Mouse (Mus musculus): ENCODE data around the gene Krtap19-1. TPM values are rescaled to one million over a fixed set of nuclear protein-coding genes. Genes with fewer than 3 reads are reported as not detected.

Krtap19-1 gene
- not detected for total RNA-seq (2021)
- long read RNA-seq, experiment 1, result 0 reads
- long read RNA-seq, experiment 2, result 0 reads

DNA sequence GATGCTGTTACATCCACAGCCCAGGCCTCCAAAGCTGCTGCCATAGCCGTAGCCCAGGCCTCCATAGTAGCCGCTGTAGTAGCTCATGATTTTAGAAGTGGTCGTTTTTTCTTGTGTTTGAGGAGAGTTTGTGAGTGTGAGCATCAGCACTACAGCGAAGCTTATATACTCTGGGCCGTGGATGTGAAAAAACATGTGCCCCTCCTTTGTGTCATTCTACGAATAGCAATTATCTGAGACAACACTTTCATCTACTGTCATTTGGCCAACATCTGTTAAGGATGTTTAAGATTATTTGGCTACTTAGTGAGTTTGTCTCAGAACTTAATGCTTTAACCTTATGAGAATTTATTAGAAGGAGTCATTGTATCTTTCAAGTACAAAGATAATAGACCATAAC is at the start of gene Krtap19-1:
Gene Krtap19-1, minus strand, starts transcription at position 101 of the 400 bp plus-strand sequence.
- no peak for DNase-seq (ENCODE audit: low spot score in 2 of 2)
- intact Hi-C loops (cut with DNase I), result no loop called here

DNA sequence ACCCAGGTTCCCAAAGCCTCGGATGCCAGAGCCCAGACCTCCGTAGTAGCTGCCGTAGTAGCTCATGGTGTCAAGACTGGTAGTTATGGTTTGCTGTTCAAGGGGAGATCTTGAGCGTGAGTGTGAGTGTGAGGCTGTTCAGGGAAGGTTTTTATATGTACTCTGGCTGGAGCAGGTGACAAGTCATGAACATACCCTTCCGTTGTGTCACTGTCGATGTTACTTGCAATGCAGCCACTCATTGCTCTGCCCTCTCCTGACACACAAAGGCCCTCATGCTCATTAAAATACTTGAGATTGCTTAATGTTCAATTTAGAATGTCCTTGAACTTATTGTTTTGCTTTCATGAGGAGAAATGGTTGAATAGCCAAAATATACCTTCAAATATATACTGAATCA is 27.1 kb upstream of the Krtap19-1 start, which contains the start of gene Krtap19-5:
Gene Krtap19-5, minus strand, starts transcription at position 101 of the 400 bp plus-strand sequence.
- no peak for DNase-seq (ENCODE audit: low spot score in 2 of 2)
- intact Hi-C loops (cut with DNase I), result no loop called here

DNA sequence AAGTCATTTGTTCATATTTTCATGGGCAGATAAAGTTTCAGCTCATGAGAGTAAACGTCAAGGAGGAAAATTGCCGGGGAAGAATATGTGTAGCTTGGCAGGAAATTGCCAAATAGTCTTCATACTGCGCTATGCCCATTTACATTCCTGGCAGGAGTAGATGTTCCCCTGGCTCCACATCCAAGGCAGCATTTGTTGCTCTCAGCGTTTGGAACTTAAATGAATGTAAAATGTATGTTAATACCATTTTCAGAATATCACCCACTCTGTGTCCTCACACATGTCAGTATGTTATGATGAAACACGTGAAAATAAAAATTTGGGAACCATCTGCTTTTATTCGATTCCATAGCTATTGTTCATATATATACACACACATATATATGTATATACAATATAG is 17.7 kb upstream of the Krtap19-1 start:
- intact Hi-C loops (cut with DNase I), result no loop called here

DNA sequence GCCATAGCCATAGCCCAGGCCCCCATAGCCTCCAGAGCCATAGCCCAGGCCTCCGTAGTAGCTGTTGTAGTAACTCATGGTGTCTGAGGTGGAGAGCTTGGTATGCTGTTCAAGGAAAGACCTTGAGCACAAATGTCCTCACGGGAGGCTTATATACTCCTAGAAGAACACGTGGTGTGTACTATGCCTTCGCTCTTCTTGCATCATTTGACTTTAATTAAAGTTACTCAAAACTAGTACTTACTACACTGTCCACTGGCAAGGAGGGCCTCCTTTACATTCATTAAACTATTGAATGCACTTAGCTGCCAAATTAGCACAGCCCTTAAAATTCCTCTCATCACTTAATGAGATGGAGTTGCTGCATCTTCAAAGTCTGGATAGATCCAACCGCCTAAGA is 15.8 kb upstream of the Krtap19-1 start, which contains the start of gene Krtap19-4:
Gene Krtap19-4, minus strand, starts transcription at position 101 of the 400 bp plus-strand sequence.
- no peak for DNase-seq (ENCODE audit: low spot score in 2 of 2)
- intact Hi-C loops (cut with DNase I), result no loop called here

More for the DNA sequence above, 17.7 kb upstream of the Krtap19-1 start:
- DNase-seq (ENCODE audit: low spot score in 2 of 2), result no peak

DNA sequence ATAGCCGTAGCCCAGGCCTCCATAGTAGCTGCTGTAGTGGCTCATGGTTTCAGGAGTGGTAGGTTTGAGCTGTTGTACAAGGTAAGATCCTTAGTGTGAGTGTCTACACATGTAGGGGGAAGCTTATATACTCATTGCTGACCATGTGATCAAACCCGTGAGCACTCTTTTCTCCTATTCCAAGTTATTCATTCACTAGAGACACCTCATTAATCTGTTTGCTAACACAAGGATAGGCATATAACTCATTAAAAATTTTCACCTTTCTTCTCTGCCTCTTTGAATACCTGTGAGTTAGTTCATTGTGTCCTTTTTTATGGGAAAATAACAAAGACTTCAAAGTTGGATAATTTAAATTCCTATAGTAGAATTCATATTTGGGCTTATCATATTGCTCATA is 8.7 kb upstream of the Krtap19-1 start, which contains the start of gene Krtap19-3:
Gene Krtap19-3, minus strand, starts transcription at position 101 of the 400 bp plus-strand sequence.
- DNase-seq (ENCODE audit: low spot score in 2 of 2), result no peak
- intact Hi-C loops (cut with DNase I), result no loop called here

DNA sequence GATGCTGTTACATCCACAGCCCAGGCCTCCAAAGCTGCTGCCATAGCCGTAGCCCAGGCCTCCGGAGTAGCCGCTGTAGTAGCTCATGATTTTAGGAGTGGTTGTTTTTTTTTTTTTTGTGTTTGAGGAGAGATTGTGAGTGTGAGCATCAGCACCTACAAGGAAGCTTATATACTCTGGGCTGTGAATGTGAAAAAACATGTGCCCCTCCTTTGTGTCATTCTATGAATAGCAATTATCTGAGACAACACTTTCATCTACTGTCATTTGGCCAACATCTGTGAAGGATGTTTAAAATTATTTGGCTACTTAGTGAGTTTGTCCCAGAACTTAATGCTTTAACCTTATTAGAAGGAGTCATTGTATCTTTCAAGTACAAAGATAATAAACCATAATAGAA is 5.0 kb upstream of the Krtap19-1 start, which contains the start of gene Krtap19-2:
Gene Krtap19-2, minus strand, starts transcription at position 101 of the 400 bp plus-strand sequence.
- intact Hi-C loops (cut with DNase I), result no loop called here
- no peak for DNase-seq (ENCODE audit: low spot score in 2 of 2)

DNA sequence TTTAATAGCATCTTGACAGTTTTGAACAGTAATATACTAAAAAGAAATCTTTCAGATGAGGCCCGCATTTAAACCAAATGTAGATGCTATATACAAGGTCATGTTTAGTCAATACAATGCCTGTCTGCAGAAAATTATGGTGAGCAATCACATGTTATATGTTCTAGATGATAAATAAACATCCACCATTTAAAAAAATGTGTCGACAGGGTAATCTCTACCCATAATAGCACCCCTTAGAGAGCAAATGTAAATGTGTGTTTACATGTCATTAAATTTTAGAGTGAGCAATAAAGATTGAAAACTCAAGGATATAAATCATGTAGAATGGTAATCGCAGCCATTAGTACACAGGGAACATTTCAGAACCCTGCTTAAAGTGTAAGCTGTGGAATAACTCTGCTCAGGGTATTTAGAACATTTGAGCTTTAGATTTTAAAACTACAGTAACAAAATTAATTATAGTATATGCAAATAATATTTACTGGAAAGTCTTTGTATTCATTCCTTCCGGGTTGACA is 4.3 kb downstream of the Krtap19-1 start:
- intact Hi-C loops (cut with DNase I), result no loop called here
- no peak for DNase-seq (ENCODE audit: low spot score in 2 of 2)

DNA sequence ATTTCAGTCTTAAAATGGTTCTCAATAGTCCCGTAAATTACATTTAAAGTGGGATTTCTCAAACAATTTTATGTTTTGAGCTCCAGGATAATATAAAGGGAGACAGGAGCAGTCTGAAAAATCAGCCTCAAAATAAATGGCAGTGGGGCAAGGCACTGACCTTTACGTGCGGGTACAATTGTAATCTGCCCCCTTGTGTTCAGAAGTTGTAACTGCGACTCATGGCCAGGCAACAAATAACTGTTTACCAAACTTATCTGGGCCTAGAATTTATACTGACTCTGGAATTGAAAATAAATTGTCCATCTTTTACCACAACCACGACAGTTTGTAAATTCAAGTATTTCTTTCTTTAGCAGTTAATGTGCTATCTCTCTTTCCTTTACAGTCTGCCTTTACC is 17.8 kb downstream of the Krtap19-1 start:
- DNase-seq (ENCODE audit: low spot score in 2 of 2), result no peak

DNA sequence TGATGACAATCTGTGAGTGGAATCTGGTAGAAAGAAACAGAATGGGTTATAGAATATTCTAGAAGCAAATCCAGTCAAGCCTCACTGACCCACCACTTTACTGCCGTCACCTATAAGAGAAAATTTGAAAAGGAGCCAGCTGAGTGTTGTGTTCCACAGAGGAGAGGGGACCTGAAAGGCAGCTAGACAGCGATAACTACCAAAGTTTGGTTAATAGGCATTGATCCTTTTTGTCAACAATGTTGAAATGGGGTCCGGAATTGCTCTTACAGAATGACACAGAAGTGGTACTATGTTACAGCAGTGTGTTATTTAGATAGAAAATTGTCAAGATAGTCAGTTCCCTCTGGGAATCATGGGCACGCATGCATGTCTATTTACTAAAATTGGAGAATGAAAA is 20.7 kb downstream of the Krtap19-1 start:
- DNase-seq (ENCODE audit: low spot score in 2 of 2), result no peak
- intact Hi-C loops (cut with DNase I), result no loop called here

More for the DNA sequence above, 17.8 kb downstream of the Krtap19-1 start:
- intact Hi-C loops (cut with DNase I), result no loop called here

DNA sequence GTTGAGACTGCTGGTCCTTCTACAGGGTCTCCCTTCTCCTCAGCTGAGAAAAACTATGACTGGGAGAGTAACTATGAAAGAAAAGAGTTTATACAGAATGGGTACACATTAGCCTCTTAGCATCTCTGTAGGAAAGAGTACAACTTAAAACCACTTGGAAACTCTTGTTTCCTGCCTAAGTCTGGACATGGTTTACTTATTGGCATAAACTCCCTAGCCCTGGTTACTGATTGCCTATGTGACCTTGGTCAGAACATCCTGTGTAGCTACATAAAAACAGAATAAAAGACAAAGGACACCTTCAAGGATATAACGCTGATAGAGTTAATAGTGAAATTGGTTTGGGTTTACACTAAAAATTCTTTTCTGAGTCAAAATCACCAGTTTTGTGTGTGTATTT is 21.8 kb downstream of the Krtap19-1 start:
- intact Hi-C loops (cut with DNase I), result no loop called here
- DNase-seq (ENCODE audit: low spot score in 2 of 2), result no peak

DNA sequence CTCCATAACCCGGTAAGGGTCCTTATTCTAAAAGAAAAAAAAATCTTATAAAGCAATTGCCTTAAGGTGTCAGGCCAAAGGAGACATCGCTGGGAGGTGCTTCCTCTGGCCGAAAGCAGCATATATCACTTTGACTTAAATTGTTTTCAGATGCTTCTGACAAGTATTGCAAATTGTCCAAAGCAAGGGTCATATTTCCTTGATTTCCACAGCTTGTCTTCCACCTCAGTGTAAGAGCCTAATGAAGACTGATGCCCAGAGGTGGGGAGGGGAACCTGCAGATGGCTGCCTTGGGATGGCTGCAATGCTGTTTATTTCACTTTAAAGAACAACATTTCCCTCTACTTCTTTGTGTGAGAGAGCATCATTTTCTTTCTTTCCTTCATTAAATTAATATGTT is 42.2 kb downstream of the Krtap19-1 start:
- intact Hi-C loops (cut with DNase I), result no loop called here
- no peak for DNase-seq (ENCODE audit: low spot score in 2 of 2)

DNA sequence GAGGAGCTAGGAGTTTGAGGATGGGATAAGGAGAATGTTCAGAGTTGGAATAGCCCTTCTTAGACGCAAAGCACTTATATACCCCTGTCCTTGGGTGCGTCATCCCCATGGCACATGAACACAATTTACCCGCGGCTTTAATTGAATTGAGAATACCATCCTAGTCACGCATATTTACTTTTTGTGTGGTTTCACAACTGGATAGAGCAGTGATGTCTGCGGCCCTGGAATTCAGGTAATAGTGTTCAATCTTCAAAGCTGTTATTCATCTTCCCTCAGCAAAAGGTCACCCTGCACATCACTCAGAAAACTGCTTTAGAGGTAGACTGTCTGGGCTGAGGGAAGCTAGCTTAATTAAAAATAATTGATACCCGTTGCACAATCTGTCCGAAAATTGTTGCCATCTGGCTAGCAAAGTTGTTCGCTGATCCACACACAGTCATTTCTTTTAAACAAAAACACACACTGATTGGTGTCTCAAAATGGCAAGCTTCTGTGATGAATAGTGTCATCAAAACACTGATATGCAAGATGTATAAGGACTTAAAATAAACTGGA is 43.0 kb downstream of the Krtap19-1 start, which contains the start of gene Krtap14:
Gene Krtap14, minus strand, starts transcription at position 51 of the 558 bp plus-strand sequence.
- no peak for DNase-seq (ENCODE audit: low spot score in 2 of 2)
- intact Hi-C loops (cut with DNase I), result no loop called here

DNA sequence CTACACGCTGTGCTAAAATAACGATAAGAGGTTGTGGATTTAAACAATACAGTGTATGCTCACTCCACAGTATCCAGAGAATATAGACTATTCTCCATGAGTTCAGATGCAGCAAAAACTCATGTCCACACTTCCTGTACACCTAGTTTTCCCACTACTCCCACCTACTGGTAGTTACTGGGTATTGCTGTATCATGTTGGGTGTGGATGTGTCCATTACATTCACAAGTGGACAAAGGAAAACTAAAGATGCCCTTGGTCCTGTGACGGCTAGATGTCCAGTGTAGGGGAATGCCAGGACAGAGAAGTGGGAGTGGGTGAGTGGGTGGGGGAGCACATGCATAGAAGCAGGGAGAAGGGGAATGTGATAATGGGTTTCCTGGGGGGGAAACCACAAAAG is 45.5 kb downstream of the Krtap19-1 start:
- peak; percentile 11 to 15 for DNase-seq (ENCODE audit: low spot score in 2 of 2)
- intact Hi-C loops (cut with DNase I), result no loop called here

DNA sequence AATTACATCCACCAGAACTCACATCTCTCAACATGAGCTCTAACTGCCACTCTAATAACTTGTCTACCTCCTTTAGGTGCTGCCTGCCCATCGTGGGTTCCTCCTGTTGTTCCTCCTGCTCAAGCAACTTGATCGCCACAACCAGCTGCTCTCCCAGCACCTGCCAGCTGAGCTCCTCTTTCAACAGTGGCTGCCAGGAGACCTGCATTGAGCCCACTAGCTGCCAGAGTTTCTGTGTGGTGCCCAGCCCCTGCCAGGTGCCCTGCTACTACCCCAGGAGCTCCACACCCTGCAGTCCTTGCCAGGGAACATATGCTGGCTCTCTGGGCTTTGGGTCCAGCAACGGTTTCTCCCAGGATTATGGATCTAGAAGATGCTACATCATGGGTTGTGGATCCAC is 49.1 kb downstream of the Krtap19-1 start, which contains the start of gene Krtap15:
Gene Krtap15, plus strand, starts transcription at position 150 of the 400 bp plus-strand sequence.
- DNase-seq (ENCODE audit: low spot score in 2 of 2), result no peak
- intact Hi-C loops (cut with DNase I), result no loop called here

Other genes starting within 250 kb of the Krtap19-1 start
- not detected for gene 2310079G19Rik, start 241.7 kb downstream of the Krtap19-1 start, total RNA-seq (2021)
- gene Krtap26-1, start 221.6 kb downstream of the Krtap19-1 start, total RNA-seq (2021), result not detected
- gene Krtap27-1, start 197.7 kb downstream of the Krtap19-1 start, total RNA-seq (2021), result not detected
- gene 2310061N02Rik, start 161.4 kb downstream of the Krtap19-1 start, total RNA-seq (2021), result not detected
- not detected for gene Krtap13-1, start 140.5 kb downstream of the Krtap19-1 start, total RNA-seq (2021)
- not detected for gene Krtap13, start 117.8 kb downstream of the Krtap19-1 start, total RNA-seq (2021)
- gene 2310034C09Rik, start 110.6 kb downstream of the Krtap19-1 start, total RNA-seq (2021), result not detected
- gene 2310057N15Rik, start 95.2 kb downstream of the Krtap19-1 start, total RNA-seq (2021), result not detected
- gene Gm5965, start 91.5 kb downstream of the Krtap19-1 start, total RNA-seq (2021), result not detected
- gene Gm20741, start 57.2 kb downstream of the Krtap19-1 start, total RNA-seq (2021), result not detected
- gene Krtap15, start 49.2 kb downstream of the Krtap19-1 start, total RNA-seq (2021), result not detected
- gene Krtap14, start 43.3 kb downstream of the Krtap19-1 start, total RNA-seq (2021), result not detected
- not detected for gene Krtap19-2, start 4.9 kb upstream of the Krtap19-1 start, total RNA-seq (2021)
- gene Krtap19-3, start 8.6 kb upstream of the Krtap19-1 start, total RNA-seq (2021), result not detected
- not detected for gene Krtap19-4, start 15.7 kb upstream of the Krtap19-1 start, total RNA-seq (2021)
- not detected for gene Krtap19-5, start 27.0 kb upstream of the Krtap19-1 start, total RNA-seq (2021)
- not detected for gene Krtap19-9b, start 62.9 kb upstream of the Krtap19-1 start, total RNA-seq (2021)
- gene Krtap16-3, start 93.5 kb upstream of the Krtap19-1 start, total RNA-seq (2021), result not detected
- not detected for gene Krtap22-2, start 141.3 kb upstream of the Krtap19-1 start, total RNA-seq (2021)
- gene Gm10229, start 145.9 kb upstream of the Krtap19-1 start, total RNA-seq (2021), result not detected
- gene Krtap6-1, start 162.3 kb upstream of the Krtap19-1 start, total RNA-seq (2021), result not detected
- not detected for gene Gm10228, start 172.1 kb upstream of the Krtap19-1 start, total RNA-seq (2021)
- gene Krtap6-5, start 178.5 kb upstream of the Krtap19-1 start, total RNA-seq (2021), result not detected
- not detected for gene 1110025L11Rik, start 194.6 kb upstream of the Krtap19-1 start, total RNA-seq (2021)
- not detected for gene Krtap6-3, start 214.6 kb upstream of the Krtap19-1 start, total RNA-seq (2021)